Mouse (Mus musculus) adrenal gland, adult 2 months (tissue): ENCODE data around the gene Ackr2. TPM values are rescaled to one million over a fixed set of nuclear protein-coding genes. Genes with fewer than 3 reads are reported as not detected.

Experiments
- DNase-seq: peaks from one replicate; pipeline ENCODE4 v3.0.0; 2021
- polyA plus RNA-seq: library from polyadenylated mRNA; depleted of rRNA; stranded (reverse); fragments of >200 nt; gene quantifications from 2 replicates; pipeline ENCODE4 v1.2.3, GENCODE M21; 2012
- total RNA-seq, 2 experiments: library from RNA; stranded (reverse); gene quantifications; 2 replicates each; pipeline ENCODE4 v1.2.3; 2021

Ackr2 gene
- total and polyA plus RNA-seq, 3 experiments, result 0.92 to 1.4 (median 1.2) TPM

DNA sequence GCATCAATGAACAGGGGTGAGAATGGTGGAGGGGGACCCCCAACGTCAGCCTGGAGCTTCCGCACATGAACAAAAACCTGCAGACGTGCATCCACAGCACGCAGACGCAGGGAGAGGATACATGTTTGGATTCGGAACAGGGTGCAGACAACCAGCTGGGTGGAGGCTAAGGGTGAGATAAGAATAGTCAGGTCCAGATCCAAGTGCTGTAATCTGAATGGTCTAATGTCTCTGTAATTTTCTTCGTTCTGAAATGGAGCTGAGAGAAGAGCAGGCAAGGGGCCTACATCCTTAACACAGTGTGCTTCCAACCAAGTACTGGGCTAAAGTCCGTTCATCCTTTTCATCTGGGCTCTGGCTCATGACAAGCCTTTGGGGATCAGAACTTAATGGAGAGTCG is 6.9 kb upstream of the Ackr2 start:
- no peak for DNase-seq

- peak; percentile 50 for DNase-seq
Measured at GRCm38 (mm10) chr9:121892057-121892687, 6.0 kb upstream of the Ackr2 start.

DNA sequence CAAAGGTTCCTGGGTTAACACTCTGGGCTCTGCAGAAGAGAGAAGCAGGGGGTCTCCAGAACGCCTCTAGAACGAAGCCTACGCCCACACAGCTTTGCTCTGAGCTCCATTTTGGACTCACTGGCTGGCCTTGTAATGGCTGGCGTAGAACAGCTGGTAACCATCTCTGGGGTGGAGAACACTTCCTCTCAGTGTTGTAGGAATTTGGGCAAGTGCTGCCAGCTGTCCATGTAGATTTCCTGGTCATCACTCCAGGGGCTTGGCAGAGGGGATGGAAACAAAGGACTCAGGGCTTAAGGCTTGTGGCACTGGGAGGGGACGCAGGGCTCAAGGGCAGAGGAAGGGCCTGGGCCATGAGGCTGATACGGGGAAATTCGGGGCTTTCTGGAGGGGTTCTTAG is 3.7 kb upstream of the Ackr2 start:
- DNase-seq, result peak; percentile 3

DNA sequence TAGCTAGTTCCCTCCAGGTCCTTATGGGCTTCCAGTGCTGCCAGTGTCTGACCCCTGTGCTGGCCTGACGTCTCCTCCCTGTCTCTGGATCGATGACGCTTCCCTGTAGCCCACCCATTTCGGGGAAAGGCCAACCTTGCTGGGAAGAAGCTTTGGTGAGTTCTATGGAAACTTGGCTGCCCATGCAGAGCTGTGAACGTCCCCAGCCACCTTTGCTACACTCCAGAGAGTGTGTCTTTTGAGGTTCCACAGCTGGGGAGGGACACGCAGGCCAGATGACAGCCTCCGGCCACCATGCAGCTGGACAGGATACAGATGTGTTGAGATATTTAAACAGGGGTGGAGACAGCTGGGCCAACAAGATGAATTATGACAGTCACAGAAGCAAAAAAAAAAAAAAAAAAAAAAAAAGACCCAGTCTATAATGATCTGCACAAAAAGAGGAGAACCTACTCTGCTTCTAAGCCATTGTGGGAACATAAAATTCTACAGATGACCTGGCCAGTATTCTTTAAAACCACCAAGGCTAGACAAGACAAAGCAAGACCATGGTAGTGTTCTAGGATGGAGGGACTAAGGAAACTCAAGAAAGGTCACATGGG is 2.7 kb upstream of the Ackr2 start:
- peak; percentile 17 for DNase-seq

DNA sequence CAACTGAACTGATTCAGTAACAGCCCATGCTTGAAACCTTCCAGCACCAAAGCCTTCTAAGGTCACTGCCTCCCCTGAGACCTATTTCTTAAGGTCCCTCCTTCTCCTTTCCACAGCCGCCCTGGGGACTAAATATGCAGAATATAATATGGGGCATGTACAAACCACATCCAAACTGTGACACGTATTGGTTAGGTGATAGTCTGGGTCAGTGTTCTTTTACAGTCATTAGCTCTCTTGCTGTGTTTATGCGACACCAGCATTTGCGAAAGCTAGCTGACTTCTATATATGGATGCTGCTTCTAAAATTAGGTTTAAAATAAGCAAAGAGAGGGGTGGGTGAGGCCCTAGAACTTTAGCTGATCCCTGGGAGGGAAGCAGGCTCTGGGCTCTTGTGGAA is 1.3 kb upstream of the Ackr2 start:
- peak; percentile 2 for DNase-seq

DNA sequence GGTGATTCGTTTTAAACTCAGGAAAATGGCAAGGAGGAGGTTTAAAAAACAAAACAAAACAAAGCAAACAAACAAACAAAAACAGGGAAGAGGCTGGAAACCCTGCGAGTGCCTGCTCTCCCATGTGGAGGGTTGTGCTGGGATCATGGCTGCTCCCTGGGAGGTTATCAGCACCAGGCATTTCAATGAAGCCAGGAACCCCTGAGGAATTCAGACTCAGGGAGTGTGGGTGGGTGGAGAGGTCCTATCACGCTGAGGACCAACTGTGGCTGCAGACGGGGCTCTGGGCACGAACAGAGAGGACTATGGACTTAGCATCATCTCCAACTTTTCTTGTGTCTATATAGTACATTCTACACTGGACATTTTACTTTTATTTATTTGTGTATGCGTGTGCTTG is 1.2 kb downstream of the Ackr2 start:
- DNase-seq, result peak; percentile 1

DNA sequence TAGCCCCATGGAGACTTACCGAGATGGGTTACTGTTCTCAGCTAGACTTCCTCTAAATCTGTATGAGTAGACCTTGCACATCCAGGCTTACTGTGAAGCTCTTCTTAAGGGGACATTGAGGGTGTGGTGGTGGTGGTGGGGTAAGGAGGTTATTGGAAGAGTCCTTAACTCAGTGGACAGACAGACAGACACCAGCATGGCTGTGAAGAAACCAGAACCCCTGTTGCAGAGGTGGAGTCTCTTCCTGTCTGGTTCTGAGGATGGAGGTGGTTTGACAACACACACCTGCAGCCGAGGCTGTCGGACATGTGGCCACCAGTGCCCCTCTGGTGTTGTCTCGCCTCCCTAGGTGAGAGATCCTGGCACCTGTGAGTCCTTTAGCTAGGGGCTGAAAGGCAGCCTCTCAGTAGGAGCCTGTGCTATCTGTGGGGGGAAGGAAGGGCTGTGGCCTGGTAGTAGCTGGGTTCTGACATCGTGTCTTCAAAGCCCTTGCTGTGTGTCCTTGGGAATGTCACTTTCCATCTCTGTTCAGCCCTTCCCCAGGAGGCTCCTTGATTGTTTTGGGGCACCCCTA is 2.2 kb downstream of the Ackr2 start:
- DNase-seq, result peak; percentile 3

- DNase-seq, result peak; percentile 5
Measured at GRCm38 (mm10) chr9:121901710-121902700, 3.9 kb downstream of the Ackr2 start.

DNA sequence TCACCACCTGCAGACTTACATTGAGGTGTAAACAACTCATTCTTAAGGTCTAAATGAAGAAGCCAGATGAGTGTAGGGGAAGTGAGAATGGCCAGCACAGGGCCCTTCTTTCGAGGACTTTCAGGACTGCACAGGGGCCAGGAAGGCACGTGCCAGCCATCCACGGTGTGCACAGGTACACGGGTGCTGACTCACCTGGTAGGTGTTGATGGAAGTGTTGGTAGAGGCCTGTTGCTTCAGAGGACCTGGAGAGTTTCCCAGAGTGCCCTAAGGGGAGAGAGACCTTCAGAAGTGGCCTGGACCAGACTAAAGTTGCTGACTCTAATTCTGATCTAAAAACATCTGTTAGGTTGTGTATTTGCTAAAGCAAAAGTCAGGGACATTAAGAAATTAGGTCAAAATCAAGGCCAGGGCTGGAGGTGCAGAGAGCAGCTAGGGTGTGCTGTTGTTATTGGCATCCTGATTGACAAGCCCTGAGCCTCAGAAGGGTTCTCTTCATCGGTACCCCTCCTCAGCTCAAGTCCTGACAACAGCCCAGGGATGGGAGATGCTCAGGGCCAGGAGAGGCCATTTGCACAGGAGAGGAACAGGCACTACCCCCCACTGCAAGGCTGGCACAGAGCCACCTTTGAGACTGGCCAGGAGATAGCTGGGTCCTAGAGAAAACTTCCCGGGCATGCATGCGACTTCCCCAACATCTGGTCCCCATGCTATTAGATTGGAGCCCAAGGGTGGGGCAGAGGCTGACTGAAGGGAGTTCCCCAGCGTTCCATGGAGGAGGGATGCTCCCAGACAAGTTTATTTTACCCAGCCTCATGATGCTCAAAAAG is 5.5 kb downstream of the Ackr2 start:
- peak; percentile 69 for DNase-seq

DNA sequence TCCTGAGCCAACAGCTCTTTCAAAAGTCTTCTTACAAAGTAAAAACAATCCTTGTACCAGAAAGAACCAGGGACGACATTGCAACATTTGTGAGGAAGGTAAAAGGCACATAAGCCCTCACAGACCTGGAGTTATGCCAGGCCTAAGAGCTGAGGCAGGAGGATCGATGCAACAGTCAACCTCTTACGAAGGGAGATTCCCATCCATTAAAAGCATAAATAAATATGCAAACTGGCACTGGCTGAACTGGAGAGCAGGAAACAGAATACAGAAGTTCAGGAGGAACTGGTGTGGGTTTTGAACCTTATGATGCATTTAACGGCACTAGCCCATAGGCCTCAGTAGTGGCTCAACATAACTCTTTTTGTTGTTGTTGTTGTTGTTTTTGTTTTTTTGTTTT is 6.2 kb downstream of the Ackr2 start:
- no peak for DNase-seq

DNA sequence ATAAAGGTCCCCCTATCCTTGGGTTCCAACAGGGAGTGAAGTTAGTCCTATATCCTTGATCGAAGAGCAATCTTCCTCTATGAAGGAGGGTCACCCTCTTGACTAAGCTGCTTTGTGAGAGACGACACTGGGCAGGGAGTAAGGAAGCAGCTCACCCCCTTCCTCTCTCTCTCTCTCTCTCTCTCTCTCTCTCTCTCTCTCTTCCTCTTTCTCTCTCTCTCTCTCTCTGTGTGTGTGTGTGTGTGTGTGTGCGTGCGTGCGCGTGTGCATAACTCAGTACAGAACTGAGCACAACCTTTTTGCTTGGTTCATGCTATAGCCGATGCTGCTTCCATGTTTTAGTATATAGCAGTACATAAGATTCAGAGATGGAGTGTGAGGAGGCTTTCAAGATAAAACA is 6.8 kb downstream of the Ackr2 start:
- DNase-seq, result no peak

DNA sequence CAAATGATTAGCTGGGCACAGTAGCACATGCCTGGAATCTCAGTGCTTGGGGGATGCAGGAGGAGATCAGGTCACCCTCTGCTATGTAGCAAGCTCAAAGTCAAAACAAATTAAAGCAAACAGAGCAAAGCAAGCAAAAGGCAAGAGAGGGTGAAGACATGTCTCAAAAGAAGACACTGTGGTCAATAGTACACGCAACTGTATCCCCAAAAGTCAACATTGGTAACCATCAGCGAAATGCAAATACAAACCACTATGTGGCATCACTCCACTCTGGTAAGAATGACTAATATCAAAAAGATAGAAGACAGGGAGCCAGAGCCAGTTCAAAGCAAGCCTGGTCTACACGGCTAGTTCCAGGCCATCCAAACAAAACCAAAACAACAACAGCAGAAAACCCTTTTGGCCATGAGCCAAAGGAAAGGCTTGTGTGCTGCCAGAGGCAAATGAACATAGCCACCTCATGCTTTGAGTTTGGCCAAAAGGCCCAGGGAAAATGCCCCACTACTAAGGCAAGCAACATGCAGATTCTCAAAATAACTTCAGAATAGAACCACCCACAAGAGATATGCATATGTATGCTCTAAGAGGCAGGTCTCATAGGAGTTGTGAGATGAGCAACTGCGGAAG is 7.5 kb downstream of the Ackr2 start:
- DNase-seq, result peak; percentile 19

GRCm38 (mm10) chr9:121906456-121906855 is 8.3 kb downstream of the Ackr2 start:
- DNase-seq, result peak; percentile 0

- peak; percentile 0 for DNase-seq
Measured at GRCm38 (mm10) chr9:121907356-121908070, 9.4 kb downstream of the Ackr2 start.

DNA sequence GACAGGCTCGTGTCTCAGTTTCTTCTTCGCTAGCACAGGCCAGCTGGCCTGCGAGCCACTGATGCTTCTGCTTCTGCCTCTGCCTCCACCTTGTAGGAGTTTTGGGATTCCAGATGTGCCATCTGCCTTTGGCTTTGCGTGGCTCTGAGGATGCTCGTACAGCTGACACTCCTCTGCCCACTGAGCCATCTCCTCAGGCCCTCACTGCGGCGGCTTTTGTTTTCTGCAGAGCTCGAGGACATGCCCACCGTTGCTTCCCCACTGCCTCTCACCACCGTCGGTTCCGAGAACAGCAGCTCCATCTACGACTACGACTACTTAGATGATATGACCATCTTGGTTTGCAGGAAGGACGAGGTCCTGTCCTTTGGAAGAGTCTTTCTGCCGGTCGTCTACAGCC is 10.2 kb downstream of the Ackr2 start:
- DNase-seq, result no peak

GRCm38 (mm10) chr9:121909635-121910034 is 11.5 kb downstream of the Ackr2 start:
- DNase-seq, result peak; percentile 1

- no peak for DNase-seq
Measured at GRCm38 (mm10) chr9:121911196-121911595, 13.0 kb downstream of the Ackr2 start.

DNA sequence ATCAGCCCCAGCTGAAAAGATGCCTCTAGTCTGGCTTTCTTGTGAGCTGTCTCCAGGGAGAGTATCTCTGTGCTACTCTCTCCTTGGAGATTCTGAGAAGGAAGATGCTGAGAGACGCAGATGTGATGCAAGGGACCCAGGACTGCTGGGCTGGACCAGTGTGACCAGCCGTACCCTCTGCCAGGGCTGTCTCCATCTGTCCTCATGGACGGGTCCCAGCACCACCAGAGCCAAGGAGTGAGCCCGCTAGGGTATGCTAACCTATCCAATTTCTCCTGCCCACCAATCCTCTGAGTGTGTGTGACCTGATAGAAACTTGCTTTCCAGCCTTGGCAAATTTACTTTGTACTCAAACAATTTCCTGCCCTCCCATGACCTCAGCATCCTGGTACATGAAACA is 14.6 kb downstream of the Ackr2 start:
- no peak for DNase-seq

- peak; percentile 83 for DNase-seq
Measured at GRCm38 (mm10) chr9:121914226-121914757, 16.1 kb downstream of the Ackr2 start.

- no peak for DNase-seq
Measured at GRCm38 (mm10) chr9:121915056-121915455, 16.9 kb downstream of the Ackr2 start.
